Mouse (Mus musculus) neural tube, embryonic 15.5 days (tissue): ENCODE results near the gene Gm9048. TPM values are rescaled to one million over a fixed set of nuclear protein-coding genes. Genes with fewer than 3 reads are reported as not detected.

Source experiments
- polyA plus RNA-seq: library from polyadenylated mRNA; unstranded; fragments of >200 nt; fragmentation: Nextera tagmentation; extraction: Ambion mirVana; gene quantifications from 2 replicates; pipeline ENCODE4 v1.2.1, GENCODE M21; 2015

Gene Gm9048
- polyA plus RNA-seq, 1 experiment from 2014 or later: not detected

Other genes starting within 250 kb of the Gm9048 start
- 25.1 and 25.3 TPM in 2 replicates for gene Mdm1, start 206.9 kb downstream of the Gm9048 start, polyA plus RNA-seq
- gene Il22, start 143.7 kb downstream of the Gm9048 start, polyA plus RNA-seq: 0.22 TPM in 1 of 2 replicates, not detected in the other
- 0.15 and 0.22 TPM in 2 replicates for gene Gm32717, start 107.9 kb downstream of the Gm9048 start, polyA plus RNA-seq
- 0.15 and 0.22 TPM in 2 replicates for gene Gm32802, start 90.0 kb downstream of the Gm9048 start, polyA plus RNA-seq
- not detected in 2 replicates for gene Iltifb, start 53.6 kb downstream of the Gm9048 start, polyA plus RNA-seq
- gene Gm9040, start 21.7 kb downstream of the Gm9048 start, polyA plus RNA-seq: not detected in 2 replicates
- not detected in 2 replicates for gene Gm9044, start 16.3 kb downstream of the Gm9048 start, polyA plus RNA-seq
- 0.09 TPM in 1 of 2 replicates, not detected in the other for gene Gm9045, start 10.8 kb downstream of the Gm9048 start, polyA plus RNA-seq
- gene Gm9046, start 5.4 kb downstream of the Gm9048 start, polyA plus RNA-seq: not detected in 2 replicates
- 0.09 TPM in 1 of 2 replicates, not detected in the other for gene Gm9049, start 5.4 kb upstream of the Gm9048 start, polyA plus RNA-seq
- gene Ifng, start 92.4 kb upstream of the Gm9048 start, polyA plus RNA-seq: not detected in 2 replicates